In the genomic region with DNA sequence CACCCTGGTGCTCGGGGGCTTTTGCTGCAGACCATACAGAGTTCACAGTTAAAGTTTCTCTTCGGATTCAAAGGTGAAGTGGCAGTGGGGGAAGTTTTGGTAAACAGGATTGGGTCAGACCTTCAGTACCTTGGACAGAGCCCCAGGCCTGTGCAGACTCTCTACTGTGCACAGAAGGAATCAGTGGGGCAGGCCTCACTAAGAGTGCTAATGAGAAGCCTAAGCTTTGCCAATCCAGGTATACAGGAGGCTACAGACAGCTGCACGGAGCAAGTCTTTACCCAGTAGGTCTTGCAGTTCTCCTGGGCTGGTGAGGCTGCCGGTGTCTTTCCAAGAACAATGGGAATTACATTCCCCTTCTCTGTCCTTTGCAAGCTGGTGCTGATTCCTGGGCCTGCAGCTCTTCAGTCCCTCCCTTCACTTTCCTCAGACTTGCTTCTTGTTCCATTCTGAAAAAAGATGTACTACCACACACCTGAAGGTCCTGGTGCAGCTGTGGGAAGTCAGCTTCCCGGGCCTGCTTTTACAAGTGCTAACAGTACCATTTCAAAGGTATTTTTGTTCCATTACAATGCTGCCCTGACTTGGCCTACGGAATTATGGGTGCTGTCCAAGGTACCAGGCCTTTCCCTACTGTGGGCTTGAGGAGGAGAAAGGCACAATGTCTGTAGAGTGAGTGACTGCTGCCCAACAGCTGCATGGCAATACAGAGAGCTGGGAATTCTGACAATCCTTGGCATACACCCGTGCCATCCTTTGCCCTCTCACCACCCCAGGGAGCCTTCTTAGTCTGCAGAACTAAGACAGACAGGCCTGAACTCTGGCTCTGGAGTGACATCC, we compare ENCODE assay signal across 9 mouse cellular contexts.
A peak's percentile ranks its signal among the peaks of the same experiment; 100 is the strongest.
DNase-seq lines count a peak whose midpoint lies in the region; ATAC-seq and TF ChIP-seq lines count a peak whose summit lies in the region.
"Had no signal": no experiment of that assay in that cellular context is flagged by ENCODE, and none has a peak within 500 bp of the region (broad histone marks: within the 10 kb centered on the region; RNA-seq: fewer than 3 reads in every experiment).

No protein-coding gene starts in this region.

- no peak overlapping the region for H3K9ac ChIP-seq in kidney, postnatal 0 days (ENCODE audit: low read depth, low read length)
- H3K9ac ChIP-seq in hindbrain, postnatal 0 days (replicated peaks; ENCODE audit: low read length), result no peak overlapping the region
- H3K9ac ChIP-seq in forebrain, postnatal 0 days, result no peak overlapping the region

- TF ChIP-seq CTCF in kidney, postnatal 0 days (IDR thresholded peaks at IDR 0.05; ENCODE audit: low read depth), result no peak
- TF ChIP-seq CTCF in hindbrain, postnatal 0 days (IDR thresholded peaks at IDR 0.05; ENCODE audit: low read depth), result no peak
- no peak for TF ChIP-seq CTCF in forebrain, postnatal 0 days (IDR thresholded peaks at IDR 0.05; ENCODE audit: low read depth)

- H3K36me3 ChIP-seq in kidney, postnatal 0 days (ENCODE audit: insufficient read depth, low read length), result 0 out of 2 replicates have a peak, but pooled peaks cover 6% of the 10 kb centered on the region
- peaks cover 25% of the 10 kb centered on the region; the same call in 1 of the 2 replicates for H3K36me3 ChIP-seq in hindbrain, postnatal 0 days (ENCODE audit: insufficient read depth, low read length)
- peaks cover 45% of the 10 kb centered on the region for H3K36me3 ChIP-seq in forebrain, postnatal 0 days (ENCODE audit: insufficient read depth)

- no peaks in the 10 kb centered on the region for H3K4me1 ChIP-seq in kidney, postnatal 0 days (replicated peaks; ENCODE audit: insufficient read depth, low read length)
- H3K4me1 ChIP-seq in hindbrain, postnatal 0 days (ENCODE audit: insufficient read depth, low read length), result no peaks in the 10 kb centered on the region
- H3K4me1 ChIP-seq in forebrain, postnatal 0 days (ENCODE audit: insufficient read depth), result no peaks in the 10 kb centered on the region

- ATAC-seq in kidney, postnatal 0 days (replicated peaks; ENCODE audit: low FRiP score, low read depth), result no peak
- ATAC-seq in hindbrain, postnatal 0 days, result no peak
- no peak for ATAC-seq in forebrain, postnatal 0 days

- no peak overlapping the region for H3K27ac ChIP-seq in kidney, postnatal 0 days
- H3K27ac ChIP-seq in hindbrain, postnatal 0 days, result no peak overlapping the region
- H3K27ac ChIP-seq in forebrain, postnatal 0 days (ENCODE audit: low read depth, low read length), result no peak overlapping the region

- no peak overlapping the region for H3K4me2 ChIP-seq in kidney, postnatal 0 days (ENCODE audit: low read length)
- H3K4me2 ChIP-seq in hindbrain, postnatal 0 days (ENCODE audit: low read depth, low read length), result no peak overlapping the region
- no peak overlapping the region for H3K4me2 ChIP-seq in forebrain, postnatal 0 days (ENCODE audit: low read depth)

- no peak overlapping the region for H3K4me3 ChIP-seq in kidney, postnatal 0 days (replicated peaks; ENCODE audit: low read depth, low read length)
- H3K4me3 ChIP-seq in hindbrain, postnatal 0 days (ENCODE audit: low read length), result no peak overlapping the region
- no peak overlapping the region for H3K4me3 ChIP-seq in forebrain, postnatal 0 days (ENCODE audit: low read depth, low read length)

- 42% methylated on average over 7 of the region's 7 CpGs for WGBS in kidney, postnatal 0 days
- 54% methylated on average over 7 of the region's 7 CpGs for WGBS in hindbrain, postnatal 0 days
- WGBS in forebrain, postnatal 0 days, result 55% methylated on average over 7 of the region's 7 CpGs

- no peaks in the 10 kb centered on the region for H3K9me3 ChIP-seq in kidney, postnatal 0 days (replicated peaks; ENCODE audit: low read length)
- no peaks in the 10 kb centered on the region for H3K9me3 ChIP-seq in hindbrain, postnatal 0 days (ENCODE audit: low read length)
- no peaks in the 10 kb centered on the region for H3K9me3 ChIP-seq in forebrain, postnatal 0 days (ENCODE audit: low read length)

- no peaks in the 10 kb centered on the region for H3K27me3 ChIP-seq in kidney, postnatal 0 days (ENCODE audit: insufficient read depth, low read length)
- H3K27me3 ChIP-seq in hindbrain, postnatal 0 days (ENCODE audit: insufficient read depth, low read length), result no peaks in the 10 kb centered on the region
- no peaks in the 10 kb centered on the region for H3K27me3 ChIP-seq in forebrain, postnatal 0 days (ENCODE audit: insufficient read depth, low read length)

- peak; percentile 68 for DNase-seq in kidney, postnatal 0 days (ENCODE audit: low spot score)
- DNase-seq in kidney, adult 18-20 months, result no peak
- peak; percentile 45 for DNase-seq in 416B (ENCODE audit: low read depth)
- DNase-seq in NIH3T3 (ENCODE audit: low read depth), result peak; percentile 51
- DNase-seq in kidney, postnatal 4 days, result peak; percentile 73 to 76
- no peak for DNase-seq in hindbrain, postnatal 0 days (ENCODE audit: low spot score)
- DNase-seq in forebrain, postnatal 0 days, result no peak
- no peak for DNase-seq in gastrocnemius, postnatal 25 days
- DNase-seq: thymus, adult 18-20 months had no signal

Comparison
In these comparisons a context has a peak if more than half of its experiments do, and no peak if none do; other contexts are left out.
1. DNase-seq: peak in kidney, postnatal 0 days (single experiment), 416B (single experiment), NIH3T3 (single experiment) and kidney, postnatal 4 days (2 of 2); none in kidney, adult 18-20 months (single experiment), hindbrain, postnatal 0 days (single experiment), forebrain, postnatal 0 days (single experiment) and gastrocnemius, postnatal 25 days (single experiment).